Mouse (Mus musculus): ENCODE results near the gene Epb41l5. TPM values are rescaled to one million over a fixed set of nuclear protein-coding genes. Genes with fewer than 3 reads are reported as not detected.

The Epb41l5 gene
- polyA plus RNA-seq, 1 experiment: 1.6 TPM

- peaks cover 20% of the 10 kb centered on the region for H3K4me1 ChIP-seq (replicated peaks; ENCODE audit: control insufficient read depth, insufficient read depth, low read length)
- TF ChIP-seq CTCF (IDR thresholded peaks at IDR 0.05; ENCODE audit: borderline replicate concordance, control insufficient read depth, extremely low read depth, insufficient read depth, low read length, poor library complexity): no peak
- TF ChIP-seq POLR2A (IDR thresholded peaks at IDR 0.05; ENCODE audit: control insufficient read depth, extremely low read depth, insufficient read depth, low read length, poor library complexity): no peak
- no peaks in the 10 kb centered on the region for H3K27me3 ChIP-seq (ENCODE audit: control insufficient read depth, insufficient read depth, low read length)
- 93% methylated on average over 5 of the region's 5 CpGs for WGBS
- no peak overlapping the region for H3K27ac ChIP-seq (ENCODE audit: control insufficient read depth, insufficient read depth, low read length)
- no peak overlapping the region for H3K4me3 ChIP-seq (ENCODE audit: control insufficient read depth, insufficient read depth, low read length)
- H3K36me3 ChIP-seq (ENCODE audit: control insufficient read depth, insufficient read depth, low read length): no peaks in the 10 kb centered on the region
- no peak for DNase-seq
These were observed 151.3 kb downstream of the Epb41l5 start for GRCm38 (mm10) chr1:119497346-119498004.

GRCm38 (mm10) chr1:119495396-119495775, 153.4 kb downstream of the Epb41l5 start:
- 95% methylated on average over 6 of the region's 6 CpGs for WGBS
- Histone ChIP-seq H3K27ac (ENCODE audit: control insufficient read depth, insufficient read depth, low read length) (no peak overlapping the region), H3K4me3 (ENCODE audit: control insufficient read depth, insufficient read depth, low read length) (no peak overlapping the region), H3K36me3 (ENCODE audit: control insufficient read depth, insufficient read depth, low read length) (no peaks in the 10 kb centered on the region), H3K27me3 (ENCODE audit: control insufficient read depth, insufficient read depth, low read length) (no peaks in the 10 kb centered on the region), H3K4me1 (replicated peaks; ENCODE audit: control insufficient read depth, insufficient read depth, low read length) (peaks cover 31% of the 10 kb centered on the region)
- DNase-seq: no peak
- no peak for TF ChIP-seq POLR2A (IDR thresholded peaks at IDR 0.05; ENCODE audit: control insufficient read depth, extremely low read depth, insufficient read depth, low read length, poor library complexity)

Other genes with a start within 250 kb of the Epb41l5 start
- gene Inhbb, start 226.8 kb downstream of the Epb41l5 start, polyA plus RNA-seq (2012; rRNA removed): 2.5 and 3.6 TPM in 2 replicates
- gene Ralb, start 144.2 kb downstream of the Epb41l5 start, polyA plus RNA-seq (2012; rRNA removed): 32.4 and 33.5 TPM in 2 replicates
- 61.2 and 64.8 TPM in 2 replicates for gene Tmem185b, start 122.8 kb downstream of the Epb41l5 start, polyA plus RNA-seq (2012; rRNA removed)
- gene Ptpn4, start 188.6 kb upstream of the Epb41l5 start, polyA plus RNA-seq (2012; rRNA removed): 4.4 and 8.6 TPM in 2 replicates

All from thymus, adult 2 months (tissue).